Mouse (Mus musculus): ENCODE results near the gene Prkd3.
A peak's percentile ranks its signal among the peaks of the same experiment; 100 is the strongest.

Gene Prkd3

DNA sequence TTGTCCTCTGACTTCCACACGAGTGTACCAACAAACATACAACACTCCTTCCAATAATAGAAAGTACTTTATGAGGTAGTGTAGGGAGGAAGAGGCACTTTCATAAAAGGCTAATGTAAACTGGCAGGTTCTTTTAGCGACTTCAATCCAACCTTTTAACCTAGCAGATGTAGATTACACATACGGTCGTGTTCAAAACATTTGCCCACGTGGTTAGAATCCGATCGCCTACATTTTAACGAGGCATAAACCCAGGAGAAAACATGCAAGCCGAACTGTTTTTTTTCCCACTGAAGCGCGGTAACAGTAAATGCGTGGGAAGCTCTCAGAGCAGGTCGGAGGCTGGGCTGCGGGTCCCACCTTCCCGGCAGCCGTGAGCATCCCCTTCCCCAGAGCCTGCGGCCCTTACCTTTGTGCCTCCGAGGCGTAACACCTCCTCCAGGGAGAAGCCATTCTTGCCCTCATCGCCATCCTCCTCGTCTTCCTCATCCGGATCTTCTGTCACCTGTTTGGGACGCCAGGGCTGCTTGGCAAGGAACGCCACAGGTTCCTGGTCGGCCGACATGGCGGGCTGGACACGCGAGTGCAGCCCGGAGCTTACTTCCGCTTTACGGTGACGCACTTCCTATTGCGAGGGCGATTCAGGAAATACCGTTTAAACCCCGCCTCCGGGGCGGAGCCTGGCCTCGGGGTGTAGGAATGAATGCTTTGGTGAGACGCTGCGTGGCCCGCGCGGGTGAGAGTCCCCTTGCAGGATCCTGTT lies 84.0 kb downstream of the Prkd3 start, which contains the start of the genes Cebpz and Ndufaf7:
TSS of gene Cebpz (minus strand) at position 601 of the 763 bp plus-strand sequence.
TSS of gene Ndufaf7 (plus strand) at position 671 of the 763 bp plus-strand sequence.
- peak; percentile 95 to 98 for DNase-seq (ENCODE audit: low spot score in 2 of 2)

DNA sequence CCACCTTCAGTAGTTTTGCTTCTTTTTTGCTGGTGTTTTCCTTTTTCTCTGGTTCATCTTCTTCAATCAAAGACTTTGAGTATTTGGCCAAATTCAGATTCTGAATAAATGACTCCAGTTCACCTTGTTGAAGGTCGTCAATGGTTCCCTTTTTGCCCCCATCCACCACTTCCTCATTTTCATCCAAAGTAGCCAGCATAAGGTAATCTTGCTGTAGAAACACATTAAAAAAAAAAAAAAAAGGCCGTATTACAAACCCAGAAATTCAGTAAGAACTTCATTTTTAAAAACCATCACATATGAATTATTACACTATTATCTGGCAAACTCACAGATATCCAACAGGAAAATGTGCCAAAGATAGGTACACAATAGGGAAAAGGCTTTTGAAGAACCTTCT lies 84.8 kb downstream of the Prkd3 start:
- no peak for DNase-seq (ENCODE audit: low spot score in 2 of 2)

DNA sequence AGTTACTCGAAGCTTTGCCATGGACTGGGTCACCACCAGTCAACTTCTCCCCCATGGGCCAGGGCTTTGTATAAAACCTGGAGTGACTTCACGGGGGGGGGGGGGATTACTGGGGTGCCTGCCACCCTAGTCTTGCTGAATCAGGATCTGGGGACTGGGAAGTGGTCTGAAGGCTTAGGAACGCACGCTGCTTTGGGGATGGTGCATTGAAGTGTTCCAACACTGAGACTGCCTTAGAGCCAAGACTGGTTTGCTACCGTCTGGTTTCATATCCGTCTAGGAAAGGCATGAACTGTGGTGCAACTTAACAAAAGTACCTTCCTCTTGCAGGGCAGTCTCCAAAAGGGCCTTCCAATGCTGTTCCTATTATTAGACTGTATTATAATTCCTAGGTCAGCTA lies 102.9 kb downstream of the Prkd3 start:
- DNase-seq (ENCODE audit: low spot score in 2 of 2), result no peak

DNA sequence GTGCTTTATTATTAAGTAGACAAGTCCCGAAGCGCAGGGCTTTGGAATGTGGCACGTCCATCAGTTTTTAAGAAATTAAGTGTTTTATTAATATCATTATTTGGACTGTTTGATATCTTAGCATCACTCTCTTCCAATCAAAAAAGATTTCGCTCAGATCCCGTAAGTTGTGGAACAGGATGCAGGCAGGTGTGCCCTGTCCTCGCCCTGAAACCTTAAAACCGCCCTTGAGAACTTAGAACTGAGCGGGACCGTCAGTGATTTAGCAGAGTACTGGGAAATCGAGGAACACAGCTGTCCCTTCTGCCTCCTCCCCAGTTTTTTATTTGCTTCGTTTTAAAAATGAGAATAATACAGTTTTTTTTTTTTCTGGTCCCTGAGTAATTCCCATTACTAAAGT lies 103.7 kb downstream of the Prkd3 start:
- no peak for DNase-seq (ENCODE audit: low spot score in 2 of 2)

DNA sequence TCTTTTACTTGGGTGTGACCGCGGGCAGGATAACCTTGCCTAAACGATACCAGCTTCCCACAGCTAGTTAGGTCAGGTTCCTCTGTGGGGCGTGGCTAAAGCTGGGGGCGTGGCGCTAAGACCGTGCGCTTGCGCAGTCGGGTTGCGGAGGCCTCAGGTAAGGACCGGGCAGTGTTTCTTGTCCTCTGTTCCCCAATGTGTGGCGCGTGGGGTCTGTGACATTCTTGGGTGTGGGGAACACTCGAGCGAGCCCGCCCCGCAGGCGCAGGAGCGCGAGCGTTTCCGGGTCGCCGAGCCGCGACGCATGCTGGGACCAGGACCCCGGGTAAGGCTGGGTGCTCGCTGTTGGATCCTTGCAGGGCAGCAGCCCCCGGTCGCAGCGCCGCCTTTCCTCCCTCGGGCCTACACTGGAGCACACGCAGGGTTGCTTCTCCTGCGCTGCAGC lies 104.2 kb downstream of the Prkd3 start, which contains the start of gene Cebpzos:
TSS of gene Cebpzos (plus strand) at position 132 of the 445 bp plus-strand sequence.
- peak; percentile 87 to 90 for DNase-seq (ENCODE audit: low spot score in 2 of 2)

DNA sequence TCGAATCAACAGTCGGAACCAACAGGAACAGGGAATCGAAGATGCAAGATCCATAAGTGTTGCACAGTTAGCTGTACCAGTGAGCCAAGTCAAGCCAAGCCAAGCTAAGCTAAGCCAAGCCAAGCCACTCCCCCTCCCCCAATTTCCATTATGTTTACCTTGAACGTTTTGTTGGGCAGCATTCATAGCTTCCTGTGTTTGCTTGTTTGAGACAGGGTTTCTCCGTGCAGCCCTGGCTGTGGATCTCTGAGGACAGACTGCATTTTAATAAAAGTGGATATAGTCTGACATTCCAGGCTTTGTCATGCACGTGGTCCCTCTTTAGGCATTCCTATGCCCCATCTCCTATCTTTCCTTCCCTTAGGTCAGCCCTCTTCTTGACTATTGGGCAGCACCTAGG lies 104.8 kb downstream of the Prkd3 start:
- DNase-seq (ENCODE audit: low spot score in 2 of 2), result no peak

DNA sequence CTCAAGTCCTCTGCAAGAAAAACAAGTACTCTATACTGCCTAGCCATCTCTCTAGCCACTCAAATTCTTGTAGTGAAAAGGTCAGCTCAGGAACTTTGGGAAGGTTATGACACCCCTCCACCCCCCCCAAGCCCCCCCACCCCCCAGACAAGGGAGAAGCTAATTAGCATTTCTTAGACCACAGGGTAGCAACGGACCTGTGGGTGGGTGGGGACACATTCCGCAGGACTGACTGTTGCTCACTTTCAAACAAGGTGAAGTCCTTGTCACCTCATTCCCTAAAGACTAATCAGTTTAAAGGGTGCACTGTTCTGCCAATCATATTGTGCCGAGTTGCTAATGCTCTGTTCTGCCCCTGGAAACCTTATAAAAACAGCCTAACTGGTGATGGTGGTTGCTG lies 106.7 kb downstream of the Prkd3 start:
- DNase-seq (ENCODE audit: low spot score in 2 of 2), result no peak

DNA sequence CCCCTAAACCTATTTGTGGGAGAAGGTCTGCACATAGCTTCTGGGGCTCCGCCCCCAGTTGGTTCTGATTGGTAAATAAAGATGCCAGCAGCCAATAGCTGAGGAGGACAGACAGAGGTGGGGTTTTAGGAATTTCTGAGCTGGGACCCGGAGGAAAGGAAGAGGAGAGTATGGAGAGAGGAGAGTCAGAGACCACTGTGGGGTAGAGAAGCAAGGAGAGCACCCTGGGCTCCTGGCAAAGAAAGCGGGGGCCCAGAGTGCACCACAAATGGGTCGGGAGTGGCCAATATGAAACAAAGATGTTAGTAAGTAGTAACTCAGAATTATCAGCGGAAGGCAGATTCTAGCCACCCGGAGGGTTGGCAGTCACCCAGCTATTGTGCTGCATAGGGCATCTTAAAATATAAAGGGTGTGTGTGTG lies 107.7 kb downstream of the Prkd3 start:
- peak in 1 of 2 experiments; percentile 21 for DNase-seq (ENCODE audit: low spot score in 2 of 2)

DNA sequence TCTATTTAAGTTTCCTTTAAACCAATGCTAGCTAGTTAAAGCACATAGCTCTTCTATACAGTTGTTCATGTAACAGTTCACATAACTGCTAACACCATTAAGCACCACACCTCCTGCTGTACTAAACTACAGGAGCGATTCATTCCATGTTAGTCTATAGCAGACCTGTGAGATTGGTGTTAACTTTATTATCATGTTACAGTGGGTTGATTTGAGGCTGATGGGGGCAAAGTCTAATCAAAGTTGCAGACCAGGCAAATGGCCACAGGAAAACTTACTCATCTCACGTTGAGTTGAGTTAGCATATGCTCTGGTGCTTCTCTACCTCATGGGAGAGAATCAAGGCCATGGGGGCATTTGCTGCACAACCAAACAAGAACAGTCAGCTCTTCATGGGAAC lies 111.2 kb downstream of the Prkd3 start:
- no peak for DNase-seq (ENCODE audit: low spot score in 2 of 2)

DNA sequence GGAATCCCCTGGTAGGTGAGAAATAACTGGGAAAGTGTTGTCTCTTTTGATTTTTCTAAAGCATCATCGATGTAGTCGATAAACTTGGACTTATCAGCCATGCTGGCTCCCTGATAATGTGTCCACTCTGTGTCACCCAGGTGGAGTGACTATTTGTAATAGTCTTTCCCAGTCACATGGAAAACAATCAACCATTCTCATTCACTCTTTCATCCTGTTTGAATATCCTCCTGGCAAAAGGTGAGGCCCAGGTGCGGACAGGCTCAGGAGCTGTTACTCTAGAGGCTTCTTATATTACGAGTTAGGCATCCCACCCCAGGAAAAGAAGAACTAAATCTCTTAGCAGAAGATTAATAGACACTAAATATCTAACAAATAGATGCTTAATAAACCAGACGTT lies 113.7 kb downstream of the Prkd3 start, which contains the start of gene Sult6b1:
TSS of gene Sult6b1 (minus strand) at position 101 of the 400 bp plus-strand sequence.
- DNase-seq (ENCODE audit: low spot score in 2 of 2), result no peak

DNA sequence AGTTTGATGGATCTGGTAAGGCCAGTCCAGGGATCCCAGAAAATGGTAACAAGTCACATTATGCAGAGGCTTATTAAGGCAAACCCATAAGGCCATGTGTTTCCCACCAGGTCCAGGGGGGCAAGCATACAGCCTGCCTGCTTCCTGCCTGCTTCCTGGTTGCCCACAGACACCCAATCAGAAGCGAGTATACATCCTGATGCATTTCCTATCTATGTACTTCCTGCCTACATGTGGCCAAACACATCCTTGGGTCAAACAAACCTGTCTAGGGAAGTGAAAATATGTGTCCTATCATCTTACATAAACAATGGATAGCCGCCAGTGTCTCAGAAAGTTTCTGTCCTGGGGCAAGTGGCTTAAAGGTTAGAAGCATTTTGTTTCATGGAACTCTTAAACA lies 117.5 kb downstream of the Prkd3 start:
- no peak for DNase-seq (ENCODE audit: low spot score in 2 of 2)
